Mouse (Mus musculus) thymus, adult 2 months (tissue): ENCODE measurements around the gene Ift172.

ENCODE experiments used
- CTCF ChIP-seq: fragments of 200-500 bp; IDR thresholded peaks from 2 replicates; pipeline ENCODE4 v1.5.1; 2012; ENCODE audit warnings: mild to moderate bottlenecking, control low read depth, low read length, moderate library complexity, borderline replicate concordance; ENCODE audit not compliant: control insufficient read depth, poor library complexity, insufficient read depth; ENCODE audit errors: extremely low read depth
- POLR2A ChIP-seq: fragments of 200-500 bp; IDR thresholded peaks from 2 replicates; pipeline ENCODE4 v1.6.1; 2012; ENCODE audit warnings: mild to moderate bottlenecking, low read length, control low read depth, moderate library complexity; ENCODE audit not compliant: control insufficient read depth, poor library complexity, insufficient read depth; ENCODE audit errors: extremely low read depth

- TF ChIP-seq CTCF: no peak
- no peak for TF ChIP-seq POLR2A
These were observed 24.8 kb downstream of the Ift172 start for GRCm38 (mm10) chr5:31266101-31266500.
